Mouse (Mus musculus) lung, adult 2 months (tissue): ENCODE measurements at regions not wholly inside any gene's neighbourhood (a gene's known extent, or its start where the extent isn't known, plus 50 kb on each side); places are given as distances from the start of the nearest gene placed in this dataset.

Source experiments
- CTCF ChIP-seq: fragments of 200-500 bp; IDR thresholded peaks from 2 replicates; pipeline ENCODE4 v1.5.1; 2011; ENCODE audit warnings: mild to moderate bottlenecking, low read length, control low read depth; ENCODE audit not compliant: insufficient read depth
- POLR2A ChIP-seq: fragments of 200-500 bp; IDR thresholded peaks from 2 replicates; pipeline ENCODE4 v1.6.1; 2011; ENCODE audit warnings: low read depth, mild to moderate bottlenecking, control low read depth, low read length, borderline replicate concordance; ENCODE audit errors: extremely low read depth

- TF ChIP-seq CTCF (no peak), POLR2A (no peak)
These were observed 238.9 kb upstream of the Sox2 start for GRCm38 (mm10) chr3:34411142-34411914.
